Mouse (Mus musculus): Measurements from ENCODE around the gene Chst11. TPM values are rescaled to one million over a fixed set of nuclear protein-coding genes. Genes with fewer than 3 reads are reported as not detected.
A peak's percentile ranks its signal among the peaks of the same experiment; 100 is the strongest.

Chst11 gene
- total RNA-seq, 2 experiments from 2014 or later, result 50.9 to 52.7 TPM

DNA sequence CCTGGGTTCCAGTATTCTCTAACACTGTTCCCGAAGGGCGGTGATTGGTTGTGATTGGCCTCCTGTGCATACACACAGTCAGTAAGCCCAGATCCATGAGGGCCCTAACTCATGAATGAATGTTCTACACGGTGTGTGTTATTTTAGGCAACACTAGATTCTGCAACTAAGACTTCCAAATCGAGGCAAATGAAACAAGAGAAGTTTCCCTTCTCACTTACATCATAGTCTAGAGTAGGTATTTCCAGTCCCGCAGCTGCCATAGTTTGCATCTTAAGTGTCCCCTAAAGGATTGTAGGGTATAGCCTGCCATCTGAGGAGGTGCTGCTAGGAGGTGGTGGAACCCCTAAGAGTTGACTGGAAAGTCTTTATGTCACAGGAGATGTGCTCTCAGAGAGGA is 40.9 kb downstream of the Chst11 start:
- TF ChIP-seq CTCF (conservative IDR thresholded peaks at IDR 0.05), result no peak
- Histone ChIP-seq H3K27ac (no peak overlapping the region), H3K4me3 (no peak overlapping the region)
- no peak for DNase-seq (ENCODE audit: low spot score in 2 of 2)

DNA sequence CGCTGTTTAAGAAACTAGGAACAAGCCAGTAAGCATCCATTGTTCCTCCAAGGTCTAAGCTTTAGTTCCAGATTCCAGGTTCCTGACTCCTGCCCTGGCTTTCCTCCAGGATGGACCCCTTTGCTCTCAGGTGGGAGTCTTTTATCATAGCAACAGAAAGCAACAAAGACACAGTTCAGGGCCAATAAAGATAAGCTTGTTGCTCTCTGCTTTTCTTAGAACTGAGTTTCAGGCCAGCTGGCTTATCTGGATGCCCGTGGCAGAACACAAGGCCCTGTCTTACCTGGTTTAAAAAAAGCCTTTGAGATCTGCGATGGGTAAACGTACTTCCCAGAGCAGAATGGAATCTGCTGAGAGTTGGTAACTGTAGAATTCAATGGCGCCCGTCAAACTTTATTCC is 42.4 kb downstream of the Chst11 start:
- peak overlapping the region; percentile 28; the same call in 1 of the 2 replicates for H3K27ac ChIP-seq

DNA sequence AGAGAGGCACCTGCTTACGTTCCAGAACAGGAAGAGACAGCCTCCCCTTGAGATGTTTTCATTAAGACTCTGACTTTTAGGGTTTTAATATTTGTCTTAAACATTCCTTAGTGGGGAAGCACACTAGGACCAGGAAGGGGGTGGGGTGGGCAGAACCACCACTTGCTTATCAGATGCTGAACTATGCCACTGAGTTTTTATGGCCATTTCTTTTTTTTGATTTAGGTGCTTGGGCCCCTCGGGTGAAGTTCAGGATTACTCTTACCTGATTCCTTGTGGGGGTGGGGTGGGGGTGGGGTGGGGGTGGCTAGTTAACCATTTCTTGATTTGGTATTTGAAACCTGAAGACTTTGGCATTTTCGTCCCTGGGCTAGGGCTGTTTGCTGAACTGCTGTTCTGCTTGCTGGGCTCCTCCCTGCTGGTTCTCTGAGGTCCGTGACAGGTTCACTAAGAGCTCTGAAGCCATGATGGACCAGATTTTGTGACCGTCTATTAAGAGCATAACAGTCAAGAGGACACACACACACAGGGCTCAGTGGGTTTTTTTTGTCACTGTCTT is 44.9 kb downstream of the Chst11 start:
- DNase-seq (ENCODE audit: low spot score in 2 of 2), result no peak
- Histone ChIP-seq H3K4me3 (no peak overlapping the region), H3K27ac (no peak overlapping the region)
- no peak for TF ChIP-seq CTCF (conservative IDR thresholded peaks at IDR 0.05)

More for the DNA sequence above, 42.4 kb downstream of the Chst11 start:
- no peak overlapping the region for H3K4me3 ChIP-seq
- DNase-seq (ENCODE audit: low spot score in 2 of 2), result no peak
- TF ChIP-seq CTCF (conservative IDR thresholded peaks at IDR 0.05), result no peak

DNA sequence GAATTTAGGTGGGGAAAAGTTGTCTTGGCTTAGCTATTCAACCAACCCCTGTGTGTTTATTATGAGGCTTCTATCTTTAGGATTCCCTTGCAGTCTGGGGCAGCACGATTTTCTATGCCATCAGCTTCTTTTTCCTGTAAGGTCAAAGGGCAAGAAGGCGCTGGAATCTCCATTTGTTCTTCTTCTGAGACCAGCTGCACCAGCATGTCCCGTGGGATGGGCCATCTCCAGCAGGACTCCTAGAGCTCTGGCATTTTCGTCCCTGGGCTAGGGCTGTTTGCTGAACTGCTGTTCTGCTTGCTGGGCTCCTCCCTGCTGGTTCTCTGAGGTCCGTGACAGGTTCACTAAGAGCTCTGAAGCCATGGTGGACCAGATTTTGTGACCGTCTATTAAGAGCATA is 45.6 kb downstream of the Chst11 start:
- no peak for TF ChIP-seq CTCF (conservative IDR thresholded peaks at IDR 0.05)
- H3K27ac ChIP-seq, result no peak overlapping the region
- DNase-seq (ENCODE audit: low spot score in 2 of 2), result no peak
- H3K4me3 ChIP-seq, result no peak overlapping the region

- no peak for TF ChIP-seq CTCF (conservative IDR thresholded peaks at IDR 0.05)
- DNase-seq (ENCODE audit: low spot score in 2 of 2), result no peak
- Histone ChIP-seq H3K4me3 (no peak overlapping the region), H3K27ac (no peak overlapping the region)
Observed at GRCm38 (mm10) chr10:83031561-83031960, 46.3 kb downstream of the Chst11 start.

- H3K4me3 ChIP-seq, result no peak overlapping the region
- no peak for DNase-seq (ENCODE audit: low spot score in 2 of 2)
- no peak for TF ChIP-seq CTCF (conservative IDR thresholded peaks at IDR 0.05)
Observed at GRCm38 (mm10) chr10:83032559-83032958, 47.3 kb downstream of the Chst11 start.

GRCm38 (mm10) chr10:83036340-83037045 is 51.2 kb downstream of the Chst11 start:
- TF ChIP-seq CTCF (conservative IDR thresholded peaks at IDR 0.05), result no peak
- no peak for DNase-seq (ENCODE audit: low spot score in 2 of 2)
- Histone ChIP-seq H3K4me3 (no peak overlapping the region), H3K27ac (no peak overlapping the region)

More at GRCm38 (mm10) chr10:83032559-83032958, 47.3 kb downstream of the Chst11 start:
- H3K27ac ChIP-seq, result no peak overlapping the region

- no peak for TF ChIP-seq CTCF (conservative IDR thresholded peaks at IDR 0.05)
- Histone ChIP-seq H3K4me3 (no peak overlapping the region), H3K27ac (peak overlapping the region; percentile 10; the same call in 1 of the 2 replicates)
- DNase-seq (ENCODE audit: low spot score in 2 of 2), result peak in 1 of 2 experiments; percentile 21
Observed at GRCm38 (mm10) chr10:83038166-83038565, 52.9 kb downstream of the Chst11 start.

DNA sequence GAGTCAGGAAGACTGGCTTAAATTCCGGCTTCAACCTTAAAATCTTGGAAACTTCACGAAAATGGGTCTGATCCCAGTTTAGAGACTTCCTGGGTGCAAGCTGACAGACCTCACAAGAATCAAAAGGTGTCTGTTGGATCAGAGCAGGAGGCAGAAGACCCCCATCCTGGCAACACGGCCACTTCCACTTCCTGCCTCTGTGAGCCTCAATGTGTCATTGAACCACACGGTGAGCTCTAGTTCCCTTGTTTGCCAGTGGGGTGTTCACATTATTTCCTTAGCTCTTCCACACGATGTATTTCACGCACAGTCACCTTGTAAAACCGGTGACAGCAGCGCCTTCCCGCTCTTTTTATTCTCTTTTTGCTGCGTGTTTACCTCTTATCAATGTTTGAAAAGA is 54.1 kb downstream of the Chst11 start:
- no peak for DNase-seq (ENCODE audit: low spot score in 2 of 2)
- no peak overlapping the region for H3K27ac ChIP-seq
- no peak for TF ChIP-seq CTCF (conservative IDR thresholded peaks at IDR 0.05)
- no peak overlapping the region for H3K4me3 ChIP-seq

DNA sequence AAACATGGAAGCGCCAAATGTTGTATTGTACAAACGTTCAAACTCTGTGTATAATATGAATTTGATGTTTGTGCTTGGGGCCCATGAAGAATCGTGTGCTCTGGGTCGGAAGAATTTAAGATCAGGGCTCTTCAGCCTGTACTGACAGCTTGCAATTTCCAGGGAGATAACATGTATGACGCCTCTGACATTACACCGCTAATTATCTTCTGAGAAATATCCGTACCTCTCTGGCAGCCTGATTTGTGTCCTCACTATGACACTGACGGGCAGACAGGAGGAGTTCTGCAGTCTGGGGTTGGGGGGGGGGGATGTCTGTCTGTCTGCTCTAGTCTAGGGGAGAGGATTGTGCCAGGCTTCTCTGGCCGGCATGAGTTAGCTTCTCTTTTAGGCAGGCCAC is 56.6 kb downstream of the Chst11 start:
- DNase-seq (ENCODE audit: low spot score in 2 of 2), result no peak
- no peak for TF ChIP-seq CTCF (conservative IDR thresholded peaks at IDR 0.05)
- Histone ChIP-seq H3K4me3 (no peak overlapping the region), H3K27ac (no peak overlapping the region)

- DNase-seq (ENCODE audit: low spot score in 2 of 2), result no peak
- no peak overlapping the region for H3K4me3 ChIP-seq
Observed at GRCm38 (mm10) chr10:83042613-83043477, 57.5 kb downstream of the Chst11 start.

DNA sequence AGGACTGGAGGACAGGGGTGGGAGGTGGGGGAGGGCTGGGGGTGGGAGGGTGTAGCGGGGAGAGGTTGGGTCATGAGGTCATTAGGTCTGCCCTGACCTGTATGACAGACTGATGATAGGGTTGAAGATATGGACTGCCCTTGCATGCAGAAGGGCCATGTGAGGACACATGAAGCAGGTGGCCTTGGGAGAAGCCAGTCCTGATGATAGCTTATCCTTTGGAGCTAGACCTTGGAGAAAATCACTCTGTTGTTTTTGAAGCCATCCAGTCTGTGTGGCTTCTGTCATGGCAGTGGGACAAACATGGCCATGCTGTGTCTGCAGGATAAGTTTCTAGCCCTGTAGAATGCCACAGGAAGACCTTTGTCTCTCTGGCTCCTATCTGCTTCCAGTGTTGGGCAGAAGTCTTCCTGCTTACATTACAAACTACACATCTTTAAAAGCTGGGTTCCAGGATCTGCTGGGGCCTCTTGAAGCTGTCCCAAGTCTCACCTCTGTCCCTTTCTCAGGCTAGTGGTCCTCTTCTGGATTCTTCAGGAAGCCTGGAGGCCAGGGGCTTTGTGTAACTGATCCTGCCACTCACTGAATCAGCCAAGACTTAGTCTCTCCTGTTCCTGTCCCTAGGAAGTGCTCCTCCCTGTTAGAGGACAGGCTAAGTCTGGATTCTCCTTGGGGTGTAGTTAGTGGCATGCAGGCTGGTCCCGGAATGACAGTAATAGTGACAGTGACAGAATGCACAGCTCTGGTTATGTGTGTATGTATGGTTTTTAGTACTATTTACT is 58.4 kb downstream of the Chst11 start:
- DNase-seq (ENCODE audit: low spot score in 2 of 2), result no peak
- no peak for TF ChIP-seq CTCF (conservative IDR thresholded peaks at IDR 0.05)
- Histone ChIP-seq H3K27ac (peak overlapping the region; percentile 72; the same call in 1 of the 2 replicates), H3K4me3 (no peak overlapping the region)

More at GRCm38 (mm10) chr10:83042613-83043477, 57.5 kb downstream of the Chst11 start:
- no peak for TF ChIP-seq CTCF (conservative IDR thresholded peaks at IDR 0.05)
- peak overlapping the region; percentile 72 for H3K27ac ChIP-seq

All from layer of hippocampus, adult 2 months (tissue).